Mouse (Mus musculus) MEL-GATA-1-ER (cell line): ENCODE measurements around the gene Syt14.

Source experiments
- DNase-seq: peaks from one replicate; pipeline ENCODE4 v3.0.0-alpha.2; 2012; ENCODE audit warnings: low read depth; ENCODE audit errors: extremely low read depth

The Syt14 gene

GRCm38 (mm10) chr1:192869761-192870160 is 165.8 kb downstream of the Syt14 start:
- no peak for DNase-seq

DNA sequence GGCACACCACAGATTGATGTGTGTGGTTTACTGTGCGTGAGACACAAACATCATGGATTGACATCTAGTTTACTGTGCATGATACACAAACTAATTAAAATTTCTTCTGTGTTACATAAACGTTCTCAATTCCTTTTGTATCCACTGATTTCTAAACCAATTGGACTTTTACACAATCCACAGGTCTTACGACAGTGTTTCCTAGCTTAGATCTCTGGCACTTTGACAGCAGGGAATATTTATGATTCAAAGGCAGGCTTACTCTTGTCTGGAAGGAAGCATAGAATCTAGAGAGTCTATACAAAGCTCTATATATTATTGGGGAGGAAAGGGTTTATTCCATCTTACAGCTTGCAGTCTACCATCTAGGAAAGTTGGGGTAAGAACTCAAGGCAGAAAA is 171.1 kb downstream of the Syt14 start:
- DNase-seq = no peak

- DNase-seq = no peak
Measured at GRCm38 (mm10) chr1:192861305-192861960, 174.1 kb downstream of the Syt14 start.

DNA sequence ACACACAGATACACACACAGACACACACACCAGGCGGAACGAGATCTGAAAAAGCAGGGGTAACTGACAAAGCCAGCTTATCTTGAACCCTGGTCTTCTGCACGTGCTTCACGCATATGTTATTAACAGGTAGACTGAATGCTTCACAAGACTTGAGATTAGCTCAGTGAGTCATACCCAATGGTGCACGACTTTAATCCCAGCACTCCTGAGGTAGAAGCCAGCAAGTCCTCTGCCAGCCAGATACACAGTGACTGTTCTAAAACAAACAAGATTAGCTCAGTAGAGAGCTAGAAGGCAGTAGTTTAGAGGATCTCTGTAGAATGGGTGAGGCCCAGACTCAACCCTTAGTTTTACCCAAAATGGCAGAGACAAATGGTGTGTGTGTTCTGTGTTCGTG is 175.3 kb downstream of the Syt14 start:
- no peak for DNase-seq

DNA sequence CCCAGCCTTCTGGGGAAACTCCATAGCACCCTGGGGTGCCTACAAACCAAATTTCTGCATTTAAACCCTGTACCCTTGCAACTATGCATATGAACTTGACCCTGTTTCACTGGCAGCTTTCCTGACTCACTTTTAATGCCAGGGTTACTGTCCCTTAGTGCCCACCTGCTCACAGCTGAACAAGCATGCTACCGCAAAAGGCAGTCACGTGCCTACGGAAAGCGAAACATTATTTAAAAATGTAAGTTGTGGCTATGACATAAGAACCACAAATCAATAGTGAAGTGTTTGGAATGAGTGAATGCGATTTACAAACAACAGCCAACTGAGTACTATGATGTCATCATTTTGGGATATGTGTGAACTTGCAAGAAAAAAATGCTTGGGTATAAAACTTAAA is 178.0 kb downstream of the Syt14 start:
- DNase-seq = no peak

DNA sequence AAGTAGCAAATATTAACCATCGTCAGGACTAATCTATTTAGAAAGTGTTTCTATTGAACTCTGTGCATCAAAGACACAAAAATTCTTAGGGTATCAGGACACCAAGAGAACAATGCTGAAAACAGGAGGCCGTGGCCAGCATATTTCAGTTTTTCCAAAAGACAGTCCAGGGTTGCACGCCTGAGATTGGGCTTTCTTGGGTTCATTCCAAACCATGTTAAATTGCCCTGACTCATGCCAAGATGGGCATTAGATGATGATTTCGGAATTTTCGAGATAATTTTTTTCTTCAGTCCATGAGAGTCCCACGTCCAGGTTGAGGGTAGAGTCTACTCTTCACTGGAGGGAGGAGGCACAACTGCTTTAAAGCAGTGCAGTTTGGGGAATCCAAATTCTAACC is 178.6 kb downstream of the Syt14 start:
- DNase-seq = no peak

GRCm38 (mm10) chr1:192856411-192856810 is 179.2 kb downstream of the Syt14 start:
- DNase-seq = no peak

GRCm38 (mm10) chr1:192855474-192856230 is 179.9 kb downstream of the Syt14 start, which contains the start of gene Sertad4:
TSS of gene Sertad4 (minus strand) at chr1:192855756.
- DNase-seq = no peak

GRCm38 (mm10) chr1:192854819-192855271 is 180.7 kb downstream of the Syt14 start:
- DNase-seq = no peak

DNA sequence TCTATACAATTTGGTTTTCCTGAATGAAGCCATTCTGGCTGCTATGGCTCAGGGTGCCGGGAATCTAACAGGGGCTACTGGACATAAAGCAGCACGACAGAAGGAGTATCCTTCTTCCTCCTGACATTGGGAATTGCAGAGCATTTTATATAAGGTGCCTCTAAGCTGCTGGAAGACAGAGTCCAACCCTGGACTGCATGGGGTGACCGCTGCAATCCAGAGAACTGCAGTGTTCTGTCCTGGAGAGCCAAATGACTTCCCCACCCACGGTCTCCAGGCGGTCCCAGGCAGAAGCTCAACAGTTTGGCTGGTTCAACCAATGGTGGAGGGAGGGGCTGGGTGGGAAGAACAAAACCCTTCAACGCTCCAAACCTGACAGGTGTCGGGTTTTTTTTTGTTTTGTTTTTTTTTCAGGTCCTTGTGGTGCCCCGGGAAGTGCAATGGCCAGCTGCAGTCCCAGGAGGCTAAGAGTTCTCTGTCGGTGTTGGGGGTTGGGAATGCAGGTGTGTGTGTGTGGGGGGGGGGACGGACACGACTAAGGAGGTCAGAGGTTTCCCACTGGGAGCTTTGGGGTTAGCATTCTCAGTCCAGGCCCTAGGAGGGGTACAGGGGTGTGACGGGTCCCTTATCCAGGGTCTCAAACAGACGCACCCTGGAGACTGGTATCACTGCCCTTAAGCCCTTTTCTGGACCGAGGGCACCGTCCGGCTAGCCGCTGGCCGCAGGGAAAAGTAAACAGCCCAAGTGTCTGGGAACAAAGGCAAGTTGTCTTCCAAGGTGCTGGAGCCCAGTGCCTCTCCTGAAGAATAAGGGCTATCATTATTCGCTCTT is 181.4 kb downstream of the Syt14 start:
- no peak for DNase-seq

- no peak for DNase-seq
Measured at GRCm38 (mm10) chr1:192853429-192853828, 182.1 kb downstream of the Syt14 start.

- no peak for DNase-seq
Measured at GRCm38 (mm10) chr1:192852047-192852446, 183.5 kb downstream of the Syt14 start.

DNA sequence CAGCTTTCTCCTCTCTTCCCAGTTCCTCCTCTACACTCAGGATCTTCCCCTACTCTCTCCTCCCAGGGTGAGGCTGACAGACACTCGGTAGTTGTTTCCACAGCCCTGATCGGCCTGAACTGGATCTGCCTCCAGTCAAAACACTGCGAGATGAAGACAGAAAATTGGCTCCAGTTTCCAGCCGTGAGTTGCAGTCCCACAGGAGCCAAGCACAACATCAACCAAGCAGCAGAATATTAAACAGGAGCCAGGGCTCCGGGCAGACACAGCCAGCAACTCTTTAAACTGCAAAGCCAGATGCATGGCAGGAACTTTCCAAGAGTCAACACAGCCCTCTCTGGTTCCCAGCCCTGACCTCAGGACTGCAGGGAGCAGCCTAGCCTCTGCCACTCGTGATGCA is 183.9 kb downstream of the Syt14 start:
- DNase-seq = no peak

- no peak for DNase-seq
Measured at GRCm38 (mm10) chr1:192851126-192851525, 184.4 kb downstream of the Syt14 start.

- no peak for DNase-seq
Measured at GRCm38 (mm10) chr1:192849616-192850015, 186.0 kb downstream of the Syt14 start.

- no peak for DNase-seq
Measured at GRCm38 (mm10) chr1:192847254-192847653, 188.3 kb downstream of the Syt14 start.
